Mouse (Mus musculus): ENCODE data around the gene H2-T24. TPM values are rescaled to one million over a fixed set of nuclear protein-coding genes. Genes with fewer than 3 reads are reported as not detected.

H2-T24 gene
- total and polyA plus RNA-seq, 3 experiments, result 3.6 to 8.2 (median 6.6) TPM

- no peak for DNase-seq
Observed at GRCm38 (mm10) chr17:35981776-35982175, 38.6 kb downstream of the H2-T24 start.

GRCm38 (mm10) chr17:35980363-35980754, 40.0 kb downstream of the H2-T24 start:
- peak; percentile 70 for DNase-seq

- peak; percentile 96 for DNase-seq
Observed at GRCm38 (mm10) chr17:35979401-35980362, 40.7 kb downstream of the H2-T24 start, which contains the start of the genes Gnl1 and Prr3. Gnl1 (plus strand) TSS chr17:35979851. Prr3 (minus strand) TSS chr17:35980236.

GRCm38 (mm10) chr17:35978811-35979400, 41.5 kb downstream of the H2-T24 start:
- DNase-seq, result no peak

- no peak for DNase-seq
Observed at GRCm38 (mm10) chr17:35972131-35972530, 48.2 kb downstream of the H2-T24 start.

GRCm38 (mm10) chr17:35969418-35970389, 50.7 kb downstream of the H2-T24 start, which contains the start of gene Abcf1:
Abcf1 (minus strand) TSS chr17:35969761.
- peak; percentile 99 for DNase-seq

GRCm38 (mm10) chr17:35967621-35968020, 52.7 kb downstream of the H2-T24 start:
- no peak for DNase-seq

- DNase-seq, result no peak
Observed at GRCm38 (mm10) chr17:35963279-35963678, 57.1 kb downstream of the H2-T24 start.

- DNase-seq, result no peak
Observed at GRCm38 (mm10) chr17:35958533-35959223, 61.7 kb downstream of the H2-T24 start.

Small RNAs within 50 kb of the gene (microRNA-seq; reads per million reads assigned to microRNA genes)
- gene Mir877, result 78.8 to 158 reads per million in 2 experiments

Other genes with a start within 250 kb of the H2-T24 start
- gene Ier3, start 198.9 kb downstream of the H2-T24 start, total RNA-seq (2021), result 10 to 100 TPM in 1 of 2 experiments, 1 to 10 TPM in 1; 9.6 to 13.8 TPM
- 17.1 and 17.6 TPM in 2 replicates for gene Ier3, start 198.9 kb downstream of the H2-T24 start, polyA plus RNA-seq (2012; rRNA removed)
- gene Flot1, start 197.3 kb downstream of the H2-T24 start, total RNA-seq (2021), result 10 to 100 TPM; 59.0 to 74.4 TPM
- gene Flot1, start 197.3 kb downstream of the H2-T24 start, polyA plus RNA-seq (2012; rRNA removed), result 61.0 and 66.2 TPM in 2 replicates
- gene Tubb5, start 182.3 kb downstream of the H2-T24 start, total RNA-seq (2021), result 100 to 1,000 TPM; 152 to 198 TPM
- gene Tubb5, start 182.3 kb downstream of the H2-T24 start, polyA plus RNA-seq (2012; rRNA removed), result 137 and 156 TPM in 2 replicates
- 10 to 100 TPM; 15.4 to 20.8 TPM for gene Mdc1, start 179.0 kb downstream of the H2-T24 start, total RNA-seq (2021)
- gene Mdc1, start 179.0 kb downstream of the H2-T24 start, polyA plus RNA-seq (2012; rRNA removed), result 3.6 and 5.9 TPM in 2 replicates
- gene Nrm, start 159.2 kb downstream of the H2-T24 start, total RNA-seq (2021), result 1 to 10 TPM; 3.3 to 4.8 TPM
- 9.3 and 11.7 TPM in 2 replicates for gene Nrm, start 159.2 kb downstream of the H2-T24 start, polyA plus RNA-seq (2012; rRNA removed)
- gene Ppp1r18, start 155.0 kb downstream of the H2-T24 start, total RNA-seq (2021), result 10 to 100 TPM; 27.3 to 42.6 TPM
- gene Ppp1r18, start 155.0 kb downstream of the H2-T24 start, polyA plus RNA-seq (2012; rRNA removed), result 37.3 and 45.3 TPM in 2 replicates
- 10 to 100 TPM; 40.5 to 46.2 TPM for gene Dhx16, start 140.7 kb downstream of the H2-T24 start, total RNA-seq (2021)
- gene Dhx16, start 140.7 kb downstream of the H2-T24 start, polyA plus RNA-seq (2012; rRNA removed), result 42.6 and 46.1 TPM in 2 replicates
- gene 2310061I04Rik, start 123.1 kb downstream of the H2-T24 start, total RNA-seq (2021), result 10 to 100 TPM; 51.6 to 52.6 TPM
- gene 2310061I04Rik, start 123.1 kb downstream of the H2-T24 start, polyA plus RNA-seq (2012; rRNA removed), result 112 and 122 TPM in 2 replicates
- 10 to 100 TPM; 27.4 to 40.0 TPM for gene Atat1, start 110.5 kb downstream of the H2-T24 start, total RNA-seq (2021)
- 128 and 145 TPM in 2 replicates for gene Atat1, start 110.5 kb downstream of the H2-T24 start, polyA plus RNA-seq (2012; rRNA removed)
- 100 to 1,000 TPM; 111 to 114 TPM for gene Mrps18b, start 104.2 kb downstream of the H2-T24 start, total RNA-seq (2021)
- gene Mrps18b, start 104.2 kb downstream of the H2-T24 start, polyA plus RNA-seq (2012; rRNA removed), result 91.6 and 101 TPM in 2 replicates
- gene Ppp1r10, start 104.1 kb downstream of the H2-T24 start, total RNA-seq (2021), result 100 to 1,000 TPM in 1 of 2 experiments, 10 to 100 TPM in 1; 64.6 to 140 TPM
- 24.7 and 32.8 TPM in 2 replicates for gene Ppp1r10, start 104.1 kb downstream of the H2-T24 start, polyA plus RNA-seq (2012; rRNA removed)
- 10 to 100 TPM; 83.5 to 86.8 TPM for gene Abcf1, start 50.8 kb downstream of the H2-T24 start, total RNA-seq (2021)
- gene Abcf1, start 50.8 kb downstream of the H2-T24 start, polyA plus RNA-seq (2012; rRNA removed), result 66.0 and 78.9 TPM in 2 replicates
- gene Gnl1, start 40.7 kb downstream of the H2-T24 start, total RNA-seq (2021), result 10 to 100 TPM; 38.1 to 53.1 TPM
- gene Gnl1, start 40.7 kb downstream of the H2-T24 start, polyA plus RNA-seq (2012; rRNA removed), result 26.9 and 29.6 TPM in 2 replicates
- 10 to 100 TPM; 19.5 to 19.8 TPM for gene Prr3, start 40.3 kb downstream of the H2-T24 start, total RNA-seq (2021)
- gene Prr3, start 40.3 kb downstream of the H2-T24 start, polyA plus RNA-seq (2012; rRNA removed), result 19.1 and 20.6 TPM in 2 replicates
- gene H2-T23, start 12.3 kb upstream of the H2-T24 start, total RNA-seq (2021), result 10 to 100 TPM; 49.7 to 65.2 TPM
- gene H2-T23, start 12.3 kb upstream of the H2-T24 start, polyA plus RNA-seq (2012; rRNA removed), result 156 and 162 TPM in 2 replicates
- 10 to 100 TPM; 32.2 to 42.9 TPM for gene H2-T22, start 22.2 kb upstream of the H2-T24 start, total RNA-seq (2021)
- 34.7 and 38.6 TPM in 2 replicates for gene H2-T22, start 22.2 kb upstream of the H2-T24 start, polyA plus RNA-seq (2012; rRNA removed)
- gene Gm6034, start 22.4 kb upstream of the H2-T24 start, total RNA-seq (2021), result under 1 TPM in 1 of 2 experiments, not detected in 1; 0.23 TPM
- 0.10 and 0.50 TPM in 2 replicates for gene Gm6034, start 22.4 kb upstream of the H2-T24 start, polyA plus RNA-seq (2012; rRNA removed)
- 1 to 10 TPM; 4.4 to 8.2 TPM for gene Gm11127, start 37.8 kb upstream of the H2-T24 start, total RNA-seq (2021)
- gene Gm11127, start 37.8 kb upstream of the H2-T24 start, polyA plus RNA-seq (2012; rRNA removed), result not detected in 2 replicates
- gene Gm19684, start 101.1 kb upstream of the H2-T24 start, total RNA-seq (2021), result under 1 TPM in 1 of 2 experiments, not detected in 1; 0.41 TPM
- 0.33 and 0.36 TPM in 2 replicates for gene Gm19684, start 101.1 kb upstream of the H2-T24 start, polyA plus RNA-seq (2012; rRNA removed)
- gene Gm7030, start 108.9 kb upstream of the H2-T24 start, total RNA-seq (2021), result not detected
- gene Gm7030, start 108.9 kb upstream of the H2-T24 start, polyA plus RNA-seq (2012; rRNA removed), result not detected in 2 replicates
- not detected for gene Gm8909, start 148.0 kb upstream of the H2-T24 start, total RNA-seq (2021)
- gene Gm8909, start 148.0 kb upstream of the H2-T24 start, polyA plus RNA-seq (2012; rRNA removed), result 0.19 TPM in 1 of 2 replicates, not detected in the other
- gene H2-T3, start 169.7 kb upstream of the H2-T24 start, total RNA-seq (2021), result not detected
- not detected in 2 replicates for gene H2-T3, start 169.7 kb upstream of the H2-T24 start, polyA plus RNA-seq (2012; rRNA removed)
- gene Rpp21, start 237.5 kb upstream of the H2-T24 start, total RNA-seq (2021), result 10 to 100 TPM; 43.6 to 60.5 TPM
- gene Rpp21, start 237.5 kb upstream of the H2-T24 start, polyA plus RNA-seq (2012; rRNA removed), result 89.4 and 106 TPM in 2 replicates